Mouse (Mus musculus) cortical plate, adult 2 months (tissue): Measurements from ENCODE around the gene Pmm1.

Experiments used
- CTCF ChIP-seq: fragments of 200-500 bp; IDR thresholded peaks from 2 replicates; pipeline ENCODE4 v1.5.1; 2011; ENCODE audit warnings: mild to moderate bottlenecking, control low read depth, low read length; ENCODE audit not compliant: insufficient read depth; ENCODE audit errors: extremely low read depth
- POLR2A ChIP-seq: fragments of 200-500 bp; IDR thresholded peaks from 2 replicates; pipeline ENCODE4 v1.6.1; 2011; ENCODE audit warnings: mild to moderate bottlenecking, low read length, control low read depth; ENCODE audit not compliant: insufficient read depth; ENCODE audit errors: extremely low read depth

DNA sequence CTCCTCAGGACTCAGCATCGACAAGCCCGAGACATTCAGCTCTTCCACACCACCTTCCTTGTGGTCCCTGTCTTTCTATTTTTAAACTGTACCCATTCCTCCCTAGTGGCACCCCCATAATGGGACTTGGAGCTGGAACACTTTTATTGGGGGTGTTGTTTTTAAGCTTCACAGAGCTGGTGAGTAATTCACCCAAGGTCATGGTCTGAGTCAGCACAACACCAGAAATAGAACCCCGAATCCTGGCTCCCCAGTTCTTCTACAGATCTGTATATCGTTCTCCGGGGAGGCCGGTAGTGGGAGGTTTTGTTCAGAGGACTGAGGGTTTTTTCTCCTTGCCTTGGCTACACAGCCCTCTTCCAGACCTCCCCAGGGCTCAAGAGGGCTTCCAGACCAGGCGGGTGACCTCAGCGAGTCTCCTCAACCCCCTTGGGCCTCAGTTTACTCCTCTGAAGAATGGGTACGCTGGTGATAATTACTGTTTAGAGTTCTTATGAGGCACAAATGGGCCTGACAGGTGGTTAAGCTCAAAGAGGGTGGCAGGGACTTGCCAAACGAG, 21.5 kb downstream of the Pmm1 start:
- TF ChIP-seq CTCF: no peak
- no peak for TF ChIP-seq POLR2A
